Mouse (Mus musculus) fibroblast of lung, adult 2 months (primary cell): ENCODE data around the gene Mier3.
"Not testable (repeated sequence)": the region's sequence is repeated elsewhere in the genome, so short reads cannot be mapped to it uniquely, and the experiment has no call there.

ENCODE experiments used
- DNase-seq: peaks from one replicate; pipeline ENCODE4 v3.0.0-alpha.2; 2011; ENCODE audit warnings: low read depth

Mier3 gene

GRCm38 (mm10) chr13:111703396-111703795 lies 22.6 kb downstream of the Mier3 start:
- DNase-seq: no peak

GRCm38 (mm10) chr13:111703952-111704351 lies 23.2 kb downstream of the Mier3 start:
- DNase-seq: not testable (repeated sequence)

- DNase-seq: no peak
Observed at GRCm38 (mm10) chr13:111710531-111710930, 29.8 kb downstream of the Mier3 start.

GRCm38 (mm10) chr13:111719726-111720125 lies 38.9 kb downstream of the Mier3 start:
- no peak for DNase-seq

- no peak for DNase-seq
Observed at GRCm38 (mm10) chr13:111724811-111725164, 44.0 kb downstream of the Mier3 start.

- DNase-seq: peak; percentile 95
Observed at GRCm38 (mm10) chr13:111725165-111726077, 44.6 kb downstream of the Mier3 start.

- DNase-seq: no peak
Observed at GRCm38 (mm10) chr13:111726898-111727297, 46.1 kb downstream of the Mier3 start.

GRCm38 (mm10) chr13:111741204-111741990 lies 60.6 kb downstream of the Mier3 start:
- DNase-seq: no peak

- DNase-seq: peak; percentile 47
Observed at GRCm38 (mm10) chr13:111741991-111742615, 61.3 kb downstream of the Mier3 start.

GRCm38 (mm10) chr13:111744233-111745000 lies 63.6 kb downstream of the Mier3 start:
- DNase-seq: no peak

GRCm38 (mm10) chr13:111745216-111745615 lies 64.4 kb downstream of the Mier3 start:
- DNase-seq: no peak

GRCm38 (mm10) chr13:111746831-111747230 lies 66.1 kb downstream of the Mier3 start:
- DNase-seq: no peak

GRCm38 (mm10) chr13:111748301-111749062 lies 67.7 kb downstream of the Mier3 start:
- DNase-seq: no peak

GRCm38 (mm10) chr13:111753321-111753720 lies 72.5 kb downstream of the Mier3 start:
- DNase-seq: no peak

GRCm38 (mm10) chr13:111755377-111755776 lies 74.6 kb downstream of the Mier3 start:
- no peak for DNase-seq

- no peak for DNase-seq
Observed at GRCm38 (mm10) chr13:111755937-111756336, 75.2 kb downstream of the Mier3 start.

- no peak for DNase-seq
Observed at GRCm38 (mm10) chr13:111756986-111757385, 76.2 kb downstream of the Mier3 start.

GRCm38 (mm10) chr13:111762526-111762925 lies 81.7 kb downstream of the Mier3 start:
- no peak for DNase-seq
